Comparison of ENCODE assay signal across 7 mouse cellular contexts in genomic region chr4:133675594-133676016, GRCm38 (mm10). TPM values are rescaled to one million over a fixed set of nuclear protein-coding genes. Genes with fewer than 3 reads are reported as not detected.
DNase-seq lines count a peak whose midpoint lies in the region; ATAC-seq and TF ChIP-seq lines count a peak whose summit lies in the region.

No protein-coding gene starts in this region.

- in situ Hi-C loops in Patski (cut with MboI; ENCODE audit: low pct_unique_long_range_greater_than_20kb): no loop called here

- POLR2A ChIA-PET in Patski (lab: Charles Lee): interaction anchor here (0.8 kb wide), 1 partner anchor 81 kb away, joined by 3 read pairs; the partner anchor contains the start of gene Arid1a

- H3K27me3 ChIP-seq in Patski: no peaks in the 10 kb centered on the region
- H3K27me3 ChIP-seq in hindbrain, embryonic 15.5 days: no peaks in the 10 kb centered on the region
- H3K27me3 ChIP-seq in liver, embryonic 12.5 days (replicated peaks): no peaks in the 10 kb centered on the region

- peak overlapping the region; percentile 79 for H3K27ac ChIP-seq in brown adipose tissue, adult 24 weeks (replicated peaks; ENCODE audit: low read depth, low read length)
- H3K27ac ChIP-seq in hindbrain, embryonic 15.5 days (replicated peaks): peak overlapping the region; percentile 71
- H3K27ac ChIP-seq in liver, embryonic 12.5 days: peak overlapping the region; percentile 97

- H3K36me3 ChIP-seq in hindbrain, embryonic 15.5 days: peaks cover 18% of the 10 kb centered on the region
- H3K36me3 ChIP-seq in liver, embryonic 12.5 days: peaks cover 23% of the 10 kb centered on the region

- H3K9ac ChIP-seq in hindbrain, embryonic 15.5 days: no peak overlapping the region
- no peak overlapping the region for H3K9ac ChIP-seq in liver, embryonic 12.5 days

- H3K4me1 ChIP-seq in brown adipose tissue, adult 24 weeks (ENCODE audit: control insufficient read depth, insufficient read depth, insufficient read length, low read length): peaks cover 20% of the 10 kb centered on the region
- H3K4me1 ChIP-seq in hindbrain, embryonic 15.5 days (replicated peaks): peaks cover 49% of the 10 kb centered on the region
- H3K4me1 ChIP-seq in liver, embryonic 12.5 days: peaks cover 75% of the 10 kb centered on the region

- WGBS in hindbrain, embryonic 15.5 days: 3% methylated on average over 5 of the region's 5 CpGs
- WGBS in liver, embryonic 12.5 days (ENCODE audit: insufficient replicate concordance): 28% methylated on average over 5 of the region's 5 CpGs

- peak; percentile 38 for DNase-seq in Patski (ENCODE audit: low read depth, low spot score)
- peak; percentile 52 for DNase-seq in gastrocnemius, adult 18-20 months (ENCODE audit: low spot score)
- DNase-seq in neural tube, embryonic 10.5 days (ENCODE audit: extremely low spot score, low spot score): peak; percentile 61
- no peak for DNase-seq in thymus, postnatal 10 days (ENCODE audit: low spot score in 2 of 2)

- no peaks in the 10 kb centered on the region for H3K9me3 ChIP-seq in hindbrain, embryonic 15.5 days
- H3K9me3 ChIP-seq in liver, embryonic 12.5 days (replicated peaks): no peaks in the 10 kb centered on the region

- no peak for ATAC-seq in Patski
- ATAC-seq in hindbrain, embryonic 15.5 days (ENCODE audit: low FRiP score, low read depth): peak; percentile 40; the same call in 1 of the 2 replicates
- no peak for ATAC-seq in liver, embryonic 12.5 days

- no peak overlapping the region for H3K4me2 ChIP-seq in hindbrain, embryonic 15.5 days
- 0 out of 2 replicates have a peak overlapping the region, but pooled peaks have one; percentile 3 for H3K4me2 ChIP-seq in liver, embryonic 12.5 days

- H3K4me3 ChIP-seq in brown adipose tissue, adult 24 weeks (ENCODE audit: insufficient read depth, low read depth, low read length): no peak overlapping the region
- H3K4me3 ChIP-seq in hindbrain, embryonic 15.5 days: no peak overlapping the region
- no peak overlapping the region for H3K4me3 ChIP-seq in liver, embryonic 12.5 days

- no peak for TF ChIP-seq CTCF in Patski (IDR thresholded peaks at IDR 0.05)

- CTCF ChIA-PET in Patski (lab: Charles Lee): interaction anchor here (0.9 to 1.8 kb wide), 5 partner anchors 13 to 141 kb away, joined by 3 to 5 read pairs (median 3); no protein-coding TSS in a partner anchor

RNA-seq across cellular contexts. Expression of gene Pigv, which starts 3.2 kb away (rescaled TPM):
- 6.9 TPM for polyA plus RNA-seq in Patski (2021)
- 4.6 and 5.9 TPM in 2 replicates for polyA plus RNA-seq in brown adipose tissue, adult 24 weeks (2012; ENCODE audit: insufficient read depth, insufficient read length, missing spikeins)
- total RNA-seq in gastrocnemius, adult 18-20 months (2021): 10 to 100 TPM in 1 of 2 experiments, 1 to 10 TPM in 1; 9.7 to 12.2 TPM
- polyA plus RNA-seq in hindbrain, embryonic 15.5 days (2015; fragmentation: Nextera tagmentation; extraction: Ambion mirVana): 14.2 and 14.9 TPM in 2 replicates
- 7.0 and 10.0 TPM in 2 replicates for polyA plus RNA-seq in liver, embryonic 12.5 days (2016; fragmentation: Nextera tagmentation; extraction: Ambion mirVana)

RNA-seq across cellular contexts. Expression of gene Zdhhc18, which starts 25.7 kb away (rescaled TPM):
- polyA plus RNA-seq in Patski (2021): 48.3 TPM
- polyA plus RNA-seq in brown adipose tissue, adult 24 weeks (2012; ENCODE audit: insufficient read depth, insufficient read length, missing spikeins): 9.4 and 10.6 TPM in 2 replicates
- 10 to 100 TPM; 24.1 to 35.7 TPM for total RNA-seq in gastrocnemius, adult 18-20 months (2021)
- polyA plus RNA-seq in hindbrain, embryonic 15.5 days (2015; fragmentation: Nextera tagmentation; extraction: Ambion mirVana): 12.0 and 15.8 TPM in 2 replicates
- 4.6 and 5.5 TPM in 2 replicates for polyA plus RNA-seq in liver, embryonic 12.5 days (2016; fragmentation: Nextera tagmentation; extraction: Ambion mirVana)

Comparison
In these comparisons a context has a peak if more than half of its experiments do, and no peak if none do; other contexts are left out.
1. DNase-seq: peak in Patski (single experiment), gastrocnemius, adult 18-20 months (single experiment) and neural tube, embryonic 10.5 days (single experiment); none in thymus, postnatal 10 days (0 of 2).
2. Peak in every context shown above with its lines, with median percentiles within 50 percentile points of each other: H3K27ac ChIP-seq.